Mouse (Mus musculus) CD4-positive, CD25-positive, alpha-beta regulatory T cell, adult 9 weeks (primary cell): ENCODE data around the gene Hsf4. TPM values are rescaled to one million over a fixed set of nuclear protein-coding genes. Genes with fewer than 3 reads are reported as not detected.

Experiments
- polyA plus RNA-seq: library from polyadenylated mRNA; unstranded; fragments of 100-300 nt; shearing (Covaris generic); gene quantifications from one replicate; pipeline ENCODE4 v1.2.1, GENCODE M21; 2017

Gene Hsf4
- 0.62 TPM for polyA plus RNA-seq

DNA sequence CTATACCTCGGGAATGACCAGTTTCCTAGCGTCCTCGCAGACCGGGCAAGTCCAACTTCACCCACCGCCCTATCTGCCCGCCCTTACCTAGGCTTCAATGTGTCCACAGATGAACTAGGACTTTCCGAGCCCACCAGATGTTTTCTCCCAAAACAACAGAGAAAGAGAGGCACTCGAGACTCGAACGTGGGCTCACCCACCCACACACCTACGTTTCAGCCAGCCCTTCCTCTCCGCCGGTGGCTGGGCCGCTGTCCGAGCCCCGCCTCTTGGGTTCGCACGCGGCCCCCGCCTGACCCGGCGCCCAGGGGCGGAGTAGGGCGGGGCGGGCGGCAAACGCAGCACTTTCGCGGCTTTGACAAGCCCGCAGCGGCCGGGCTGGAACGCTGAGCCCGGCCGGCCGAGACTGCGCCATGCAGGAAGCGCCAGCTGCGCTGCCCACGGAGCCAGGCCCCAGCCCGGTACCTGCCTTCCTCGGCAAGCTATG is at the start of gene Hsf4:
Gene Hsf4, plus strand, starts transcription at position 341 of the 487 bp plus-strand sequence.

DNA sequence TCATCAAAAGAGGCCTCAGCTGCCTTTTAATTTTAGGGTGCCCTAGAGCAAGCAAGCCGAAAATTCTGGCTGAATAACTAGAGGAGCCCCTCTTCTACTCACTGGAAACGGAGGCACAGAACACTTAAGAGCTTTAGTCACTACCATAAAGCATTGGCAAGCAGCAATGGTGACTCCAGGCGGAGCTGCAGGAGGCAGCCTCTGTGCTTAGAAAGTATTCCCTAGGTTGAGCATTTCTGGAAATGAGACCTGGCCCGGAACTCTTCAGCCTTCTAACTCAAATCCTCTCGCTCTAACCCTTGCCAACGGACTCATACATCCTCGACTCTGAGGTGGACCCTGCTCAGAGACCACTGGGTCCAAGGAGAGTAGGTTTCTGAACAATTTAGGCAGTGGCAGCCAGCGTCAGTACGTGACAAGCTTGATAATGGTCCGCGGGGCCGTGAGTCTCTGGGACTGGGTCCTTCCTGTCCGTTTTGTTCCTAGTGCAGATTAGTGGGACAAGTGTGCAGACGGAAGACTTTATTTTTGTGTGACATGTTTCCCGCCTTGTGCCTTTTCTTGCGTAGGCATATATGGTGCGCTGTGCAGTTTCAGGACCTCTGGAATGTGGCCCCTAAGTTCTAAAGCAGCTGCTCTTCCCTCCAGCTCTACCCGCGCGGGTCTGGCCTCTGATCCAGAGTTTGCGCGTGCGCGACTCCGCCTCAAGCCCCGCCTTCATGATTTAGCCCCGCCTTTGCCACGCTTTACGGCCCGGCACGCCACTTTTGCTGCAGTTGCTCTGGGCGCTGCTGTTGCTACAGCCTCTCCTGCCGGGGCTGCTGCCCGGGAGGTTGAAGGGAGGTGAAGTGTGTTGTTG is 45.0 kb upstream of the Hsf4 start, which contains the start of gene D230025D16Rik:
Gene D230025D16Rik, plus strand, starts transcription at position 733 of the 859 bp plus-strand sequence.

DNA sequence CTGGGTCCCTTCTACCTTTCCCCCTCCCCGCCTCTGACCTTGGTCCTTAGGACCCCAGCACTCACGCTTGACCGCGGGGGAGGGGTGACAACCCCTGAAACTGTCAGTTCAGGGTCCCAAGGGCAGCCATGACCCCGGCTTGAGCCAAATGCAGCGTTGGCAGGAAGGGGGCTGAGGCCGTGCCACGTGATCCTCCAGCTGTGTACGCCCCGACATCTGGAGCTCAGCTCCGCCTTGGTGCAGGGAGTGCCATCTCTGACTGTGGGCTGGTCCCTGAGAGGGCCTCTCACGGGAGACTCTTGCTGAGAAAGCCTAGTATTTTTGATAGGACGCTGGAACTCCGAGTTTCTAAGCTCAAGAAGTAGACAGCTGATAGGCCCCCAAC is 14.6 kb upstream of the Hsf4 start, which contains the start of gene B3gnt9:
Gene B3gnt9, minus strand, starts transcription at position 188 of the 385 bp plus-strand sequence.

DNA sequence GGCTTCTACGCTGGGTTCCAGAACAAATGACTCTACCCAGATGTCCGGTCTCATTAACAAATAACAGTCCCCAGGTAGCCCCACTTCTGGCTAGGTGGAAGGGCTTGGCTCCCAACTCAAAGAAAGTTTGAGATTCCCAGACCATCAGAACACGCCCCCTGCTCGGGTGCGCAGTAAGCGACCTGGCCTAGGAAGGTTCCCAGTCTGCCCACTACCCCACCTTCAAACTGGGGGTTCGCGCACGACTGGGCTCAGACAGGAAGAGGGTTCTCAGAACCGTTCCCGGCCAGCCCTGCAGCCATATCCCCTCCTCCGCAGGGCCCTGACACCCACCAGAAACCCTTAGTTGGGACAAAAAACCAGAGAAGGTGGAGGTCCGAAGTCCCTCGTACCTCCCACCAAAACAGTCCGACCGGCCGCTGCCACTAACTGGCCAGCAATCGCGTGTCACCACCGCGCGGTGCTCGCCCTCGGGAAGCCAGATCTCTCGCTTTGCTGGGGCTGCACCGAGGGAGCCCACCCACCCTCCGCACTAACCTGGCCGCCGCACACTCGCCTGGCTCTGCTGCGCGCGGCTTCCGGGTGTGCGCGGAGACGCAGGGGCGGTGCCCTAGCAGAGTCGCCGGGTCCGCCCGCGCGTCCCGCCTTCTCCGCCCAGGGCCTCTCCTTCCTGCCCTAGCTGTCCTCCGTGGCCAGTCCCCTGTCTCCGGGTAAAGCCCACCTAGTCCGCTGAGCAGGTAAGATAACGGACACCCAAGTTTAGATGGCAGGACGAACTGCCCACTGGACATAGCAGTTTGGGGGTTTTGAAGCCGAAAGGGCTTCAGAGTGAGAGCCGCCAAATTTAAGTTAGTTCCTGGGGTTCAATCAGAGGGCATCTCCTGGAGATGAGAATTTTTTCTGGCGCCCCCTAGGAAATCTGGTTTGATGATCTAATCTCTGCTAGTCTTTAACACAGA is 5.3 kb upstream of the Hsf4 start, which contains the start of the genes Tradd and Fbxl8:
Gene Tradd, minus strand, starts transcription at position 586 of the 959 bp plus-strand sequence.
Gene Fbxl8, plus strand, starts transcription at position 625 of the 959 bp plus-strand sequence.

DNA sequence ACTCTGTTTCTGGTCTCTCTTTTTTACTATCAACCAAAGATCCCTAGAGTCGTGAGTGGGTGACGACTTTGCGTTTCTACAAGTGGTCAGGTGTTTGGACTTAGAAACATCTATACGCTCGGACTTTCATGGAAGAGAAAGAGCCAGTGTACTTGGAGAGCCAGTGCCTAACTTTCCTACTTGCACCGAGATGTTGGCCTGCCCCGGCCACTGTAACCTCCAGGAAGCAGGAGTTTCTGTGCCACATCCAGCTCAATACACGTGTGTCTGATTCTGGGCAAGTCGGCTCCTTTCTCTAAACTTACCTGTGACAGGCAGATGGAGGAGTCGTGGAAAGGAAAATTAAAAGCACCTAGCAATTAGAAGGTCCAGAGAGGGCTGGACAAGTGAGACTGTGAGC is 6.2 kb downstream of the Hsf4 start, which contains the start of gene Nol3:
Gene Nol3, plus strand, starts transcription at position 301 of the 400 bp plus-strand sequence.

DNA sequence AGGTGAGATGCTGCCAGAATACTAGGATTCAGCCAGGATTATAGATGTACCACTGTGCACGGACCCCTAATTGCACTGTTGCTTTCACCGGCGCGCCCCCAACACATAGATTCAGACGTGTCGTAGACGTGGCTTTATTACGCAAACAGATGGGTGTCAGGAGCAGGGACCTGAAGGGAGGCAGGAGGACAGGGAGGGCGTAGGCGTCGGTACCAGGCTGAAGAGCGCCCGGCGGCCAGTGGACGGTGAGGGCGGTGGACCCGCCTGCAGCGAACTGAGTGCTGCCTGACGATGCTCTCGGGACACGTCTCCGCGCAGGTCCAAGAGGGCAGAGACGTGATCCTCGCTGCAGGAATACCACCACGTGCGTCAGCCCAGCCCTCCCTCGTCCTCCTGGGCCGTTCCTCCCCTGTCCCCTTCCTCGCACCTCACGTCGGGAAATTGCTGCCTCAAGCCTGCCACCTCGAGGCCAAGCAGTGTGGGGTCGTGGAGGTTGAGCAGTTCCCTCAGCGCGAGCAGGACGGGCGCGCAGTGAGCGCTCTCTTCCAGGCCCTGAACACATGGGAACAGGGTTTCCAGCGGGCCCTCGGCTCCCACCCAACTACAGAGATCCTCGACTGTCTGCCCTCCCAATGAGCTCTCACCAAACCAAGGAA is 20.3 kb downstream of the Hsf4 start, which contains the start of gene 4931428F04Rik:
Gene 4931428F04Rik, minus strand, starts transcription at position 60 of the 656 bp plus-strand sequence.

DNA sequence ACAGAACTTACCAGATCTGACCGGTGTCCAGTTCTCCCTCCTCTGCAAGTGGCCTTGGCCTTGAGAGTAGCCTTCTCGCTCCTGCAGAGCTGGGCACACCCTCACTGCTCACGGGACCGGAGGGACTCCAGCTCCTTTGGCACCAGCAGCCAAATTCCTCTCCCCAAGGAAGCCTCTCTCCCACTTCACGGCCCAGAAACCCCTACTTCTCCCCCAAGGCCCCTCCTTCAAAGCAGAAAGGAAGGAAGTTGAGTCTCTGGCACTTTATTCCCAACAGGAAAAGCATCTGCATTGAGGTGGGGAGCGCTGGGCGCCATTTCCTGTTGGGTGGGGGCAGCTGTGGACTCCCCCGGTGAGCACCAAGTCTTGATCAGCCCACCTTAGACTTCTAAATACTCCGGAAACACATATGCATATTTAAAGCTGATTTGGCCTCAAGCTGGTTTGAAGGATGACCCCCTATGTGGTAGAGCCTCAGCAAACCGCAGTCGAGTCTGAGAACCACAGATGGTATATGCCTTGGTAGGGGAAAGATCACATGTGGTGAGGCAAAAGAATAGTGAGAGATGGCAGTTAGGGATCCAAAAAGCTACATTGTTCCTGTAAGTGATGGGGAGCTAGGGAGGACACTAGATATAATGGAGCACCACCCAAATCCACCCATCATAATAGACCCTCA is 26.4 kb downstream of the Hsf4 start, which contains the start of gene Exoc3l:
Gene Exoc3l, minus strand, starts transcription at position 207 of the 679 bp plus-strand sequence.

DNA sequence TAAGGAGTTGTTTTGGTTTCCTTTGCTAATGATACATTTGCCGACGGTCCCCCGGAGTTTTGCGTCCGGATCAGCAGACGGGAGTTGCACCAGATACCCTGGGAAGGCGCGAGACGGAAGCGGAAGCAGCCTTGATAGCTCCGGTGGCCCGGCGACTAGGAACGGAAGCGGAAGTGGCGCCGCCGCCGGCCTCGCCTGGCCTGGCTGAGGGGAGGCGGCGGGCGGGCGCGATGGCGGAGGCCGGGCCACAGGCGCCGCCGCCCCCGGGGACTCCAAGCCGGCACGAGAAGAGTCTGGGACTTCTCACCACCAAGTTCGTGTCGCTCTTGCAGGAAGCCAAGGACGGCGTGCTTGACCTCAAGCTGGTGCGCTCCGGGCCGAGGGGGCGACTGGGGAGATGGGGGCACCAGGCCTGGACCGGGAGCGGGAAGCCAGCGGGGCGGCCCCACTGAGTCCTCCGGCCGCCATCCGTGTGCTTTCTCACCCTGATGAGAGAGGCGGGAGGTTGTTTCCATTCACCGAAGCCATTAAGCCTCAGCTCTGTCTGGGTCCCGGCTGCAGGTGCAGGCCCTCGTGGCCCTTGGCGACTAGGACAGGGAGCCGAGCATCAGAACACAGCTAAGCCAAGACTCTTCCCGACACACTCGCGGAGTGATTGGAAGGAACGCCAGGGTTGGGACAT is 28.1 kb downstream of the Hsf4 start, which contains the start of gene E2f4:
Gene E2f4, plus strand, starts transcription at position 153 of the 682 bp plus-strand sequence.

DNA sequence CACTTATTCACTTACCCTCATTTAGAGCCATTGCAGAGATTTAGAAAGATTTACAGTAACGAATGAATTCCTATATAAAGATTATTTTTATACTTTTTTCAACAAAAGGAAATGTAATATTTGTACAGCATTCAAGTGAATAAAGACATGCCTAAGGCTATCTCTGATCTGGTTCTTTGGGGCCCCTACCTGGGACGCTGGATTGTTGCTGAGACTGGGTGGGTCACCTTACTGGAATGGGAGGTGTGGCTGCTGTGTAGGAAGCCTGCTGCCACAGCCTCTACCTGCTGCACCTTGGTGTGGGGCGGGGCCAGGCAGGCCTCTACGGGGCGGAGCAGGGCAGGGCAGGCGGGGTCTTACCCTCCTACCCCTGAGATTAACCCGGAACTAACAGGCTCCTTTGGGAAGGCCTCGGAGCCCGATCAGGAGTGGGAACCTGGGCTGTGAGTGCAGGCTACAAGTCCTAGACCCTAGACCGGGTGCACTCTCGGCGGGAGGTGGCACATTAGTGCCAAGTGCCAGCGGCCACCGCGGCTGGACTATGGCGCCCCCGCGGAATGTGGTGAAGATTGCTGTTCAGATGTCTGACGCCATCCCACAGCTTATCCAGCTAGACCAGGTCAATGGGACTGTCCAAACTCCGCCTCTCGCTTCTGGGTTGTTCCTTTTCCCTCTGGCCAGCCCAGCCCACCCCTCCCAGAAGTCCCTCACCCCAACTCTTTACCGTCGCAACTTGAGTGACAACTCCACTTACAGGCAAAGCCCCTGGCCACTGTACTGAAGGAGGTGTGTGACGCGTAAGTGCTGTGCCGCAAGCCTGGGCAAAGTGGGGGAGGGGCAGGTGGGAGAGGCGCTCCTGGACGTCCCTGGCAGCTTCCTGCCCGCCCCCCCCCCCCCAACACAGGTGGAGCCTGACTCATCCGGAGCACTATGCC is 35.9 kb downstream of the Hsf4 start, which contains the start of gene Elmo3:
Gene Elmo3, plus strand, starts transcription at position 391 of the 935 bp plus-strand sequence.

Other genes with a start within 250 kb of the Hsf4 start
- not detected for gene Ces3a, start 221.2 kb upstream of the Hsf4 start, polyA plus RNA-seq
- gene Ces3b, start 186.0 kb upstream of the Hsf4 start, polyA plus RNA-seq: not detected
- not detected for gene Ces4a, start 138.0 kb upstream of the Hsf4 start, polyA plus RNA-seq
- 22.2 TPM for gene Cbfb, start 99.1 kb upstream of the Hsf4 start, polyA plus RNA-seq
- 24.4 TPM for gene D230025D16Rik, start 44.7 kb upstream of the Hsf4 start, polyA plus RNA-seq
- gene B3gnt9, start 14.6 kb upstream of the Hsf4 start, polyA plus RNA-seq: 0.68 TPM
- gene Tradd, start 5.2 kb upstream of the Hsf4 start, polyA plus RNA-seq: 27.8 TPM
- 15.2 TPM for gene Fbxl8, start 5.2 kb upstream of the Hsf4 start, polyA plus RNA-seq
- gene Nol3, start 6.3 kb downstream of the Hsf4 start, polyA plus RNA-seq: not detected
- 2.4 TPM for gene 4931428F04Rik, start 20.1 kb downstream of the Hsf4 start, polyA plus RNA-seq
- 0.76 TPM for gene Exoc3l, start 26.3 kb downstream of the Hsf4 start, polyA plus RNA-seq
- gene E2f4, start 27.9 kb downstream of the Hsf4 start, polyA plus RNA-seq: 54.4 TPM
- gene Elmo3, start 35.8 kb downstream of the Hsf4 start, polyA plus RNA-seq: 10.5 TPM
- 5.8 TPM for gene Lrrc29, start 56.5 kb downstream of the Hsf4 start, polyA plus RNA-seq
- gene Tmem208, start 56.6 kb downstream of the Hsf4 start, polyA plus RNA-seq: 158 TPM
- gene Fhod1, start 78.2 kb downstream of the Hsf4 start, polyA plus RNA-seq: 1.5 TPM
- 0.45 TPM for gene Slc9a5, start 79.0 kb downstream of the Hsf4 start, polyA plus RNA-seq
- 0.17 TPM for gene Plekhg4, start 103.5 kb downstream of the Hsf4 start, polyA plus RNA-seq
- gene Kctd19, start 143.7 kb downstream of the Hsf4 start, polyA plus RNA-seq: not detected
- gene Lrrc36, start 143.8 kb downstream of the Hsf4 start, polyA plus RNA-seq: not detected
- not detected for gene Tppp3, start 201.7 kb downstream of the Hsf4 start, polyA plus RNA-seq
- gene Zdhhc1, start 227.1 kb downstream of the Hsf4 start, polyA plus RNA-seq: 2.3 TPM
- gene Hsd11b2, start 249.0 kb downstream of the Hsf4 start, polyA plus RNA-seq: not detected